Mouse (Mus musculus): ENCODE measurements around the gene Dpf3.
A peak's percentile ranks its signal among the peaks of the same experiment; 100 is the strongest.

The Dpf3 gene

GRCm38 (mm10) chr12:83495961-83496282, 8.4 kb upstream of the Dpf3 start:
- no peak for DNase-seq

GRCm38 (mm10) chr12:83495248-83495960, 7.9 kb upstream of the Dpf3 start:
- DNase-seq = no peak

- DNase-seq = no peak
Observed at GRCm38 (mm10) chr12:83494196-83494595, 6.7 kb upstream of the Dpf3 start.

GRCm38 (mm10) chr12:83492808-83493207, 5.3 kb upstream of the Dpf3 start:
- DNase-seq = no peak

- no peak for DNase-seq
Observed at GRCm38 (mm10) chr12:83491609-83492008, 4.1 kb upstream of the Dpf3 start.

GRCm38 (mm10) chr12:83489748-83490147, 2.2 kb upstream of the Dpf3 start:
- DNase-seq = no peak

GRCm38 (mm10) chr12:83488211-83488941, 860 bp upstream of the Dpf3 start:
- DNase-seq = peak; percentile 57

GRCm38 (mm10) chr12:83486671-83487461, 650 bp downstream of the Dpf3 start:
- peak; percentile 74 for DNase-seq

- DNase-seq = peak; percentile 61
Observed at GRCm38 (mm10) chr12:83485911-83486670, 1.4 kb downstream of the Dpf3 start.

- DNase-seq = peak; percentile 70
Observed at GRCm38 (mm10) chr12:83484855-83485745, 2.4 kb downstream of the Dpf3 start.

GRCm38 (mm10) chr12:83483653-83484052, 3.9 kb downstream of the Dpf3 start:
- no peak for DNase-seq

GRCm38 (mm10) chr12:83481439-83481838, 6.1 kb downstream of the Dpf3 start:
- DNase-seq = no peak

GRCm38 (mm10) chr12:83479818-83480401, 7.6 kb downstream of the Dpf3 start:
- DNase-seq = no peak

GRCm38 (mm10) chr12:83479140-83479539, 8.4 kb downstream of the Dpf3 start:
- no peak for DNase-seq

GRCm38 (mm10) chr12:83476277-83476676, 11.2 kb downstream of the Dpf3 start:
- peak; percentile 24 for DNase-seq

- DNase-seq = no peak
Observed at GRCm38 (mm10) chr12:83475419-83475818, 12.1 kb downstream of the Dpf3 start.

- no peak for DNase-seq
Observed at GRCm38 (mm10) chr12:83473987-83474600, 13.4 kb downstream of the Dpf3 start.

GRCm38 (mm10) chr12:83471760-83472159, 15.8 kb downstream of the Dpf3 start:
- DNase-seq = no peak

GRCm38 (mm10) chr12:83470085-83470484, 17.4 kb downstream of the Dpf3 start:
- no peak for DNase-seq

- DNase-seq = peak; percentile 44
Observed at GRCm38 (mm10) chr12:83466508-83467430, 20.7 kb downstream of the Dpf3 start.
